Mouse (Mus musculus): Measurements from ENCODE around the gene Hrh3.

Hrh3 gene

DNA sequence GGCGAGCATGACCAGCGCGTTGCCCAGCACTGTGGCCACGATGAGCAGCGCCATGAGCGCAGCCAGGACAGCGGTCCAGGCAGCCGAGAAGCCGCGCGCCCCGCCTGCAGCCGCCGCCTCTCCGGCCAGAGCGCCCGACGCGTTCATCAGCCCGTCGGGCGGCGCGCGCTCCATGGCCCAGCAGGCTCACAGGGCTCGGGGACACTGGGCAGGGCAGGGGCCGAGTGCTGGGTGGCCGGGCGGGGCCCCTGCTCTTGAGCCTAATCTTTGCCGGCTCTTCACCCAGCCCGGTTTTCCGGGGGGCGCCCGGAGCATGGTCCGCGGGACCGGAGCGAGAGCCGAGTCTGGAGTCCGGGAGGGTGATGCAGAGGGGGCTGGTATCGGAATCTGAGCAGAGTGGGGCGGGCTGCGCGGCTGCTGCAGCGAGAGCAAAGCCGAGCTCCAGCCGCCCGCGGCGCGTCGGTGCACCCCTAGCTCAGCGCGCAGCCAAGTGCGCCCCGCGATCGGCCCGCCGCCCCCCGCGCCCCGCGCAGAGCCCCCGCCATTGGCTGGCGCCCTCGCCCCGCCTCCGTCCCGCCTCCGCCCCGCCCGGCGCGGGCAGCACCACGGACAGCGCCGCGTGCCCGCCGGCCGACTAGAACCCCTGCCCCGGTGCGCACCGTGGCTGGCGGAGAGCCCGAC is at the start of gene Hrh3:
Hrh3 (minus strand) TSS at position 511 of the 681 bp plus-strand sequence.
- DNase-seq (ENCODE audit: low spot score in 2 of 2), result peak; percentile 66 to 86

DNA sequence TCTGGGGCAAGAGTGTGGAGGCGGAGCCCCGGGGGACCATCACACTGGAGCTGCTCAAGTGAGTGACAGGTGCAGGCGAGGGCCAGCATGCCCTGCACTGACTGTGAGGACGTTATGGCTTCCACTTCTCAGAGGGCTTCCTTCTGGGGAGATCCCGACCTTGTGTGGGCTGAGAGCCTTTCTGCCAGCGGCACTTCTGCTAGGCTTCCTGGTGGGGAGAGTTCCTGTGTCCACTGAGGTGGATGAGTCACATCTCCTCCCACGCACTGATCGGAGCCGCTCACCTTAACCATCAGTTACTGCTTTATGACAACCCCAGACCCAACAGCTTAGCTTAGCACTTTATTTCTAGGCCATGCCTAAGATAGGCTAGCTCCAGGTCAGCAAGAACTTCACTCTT is 44.3 kb upstream of the Hrh3 start:
- no peak for DNase-seq (ENCODE audit: low spot score in 2 of 2)

DNA sequence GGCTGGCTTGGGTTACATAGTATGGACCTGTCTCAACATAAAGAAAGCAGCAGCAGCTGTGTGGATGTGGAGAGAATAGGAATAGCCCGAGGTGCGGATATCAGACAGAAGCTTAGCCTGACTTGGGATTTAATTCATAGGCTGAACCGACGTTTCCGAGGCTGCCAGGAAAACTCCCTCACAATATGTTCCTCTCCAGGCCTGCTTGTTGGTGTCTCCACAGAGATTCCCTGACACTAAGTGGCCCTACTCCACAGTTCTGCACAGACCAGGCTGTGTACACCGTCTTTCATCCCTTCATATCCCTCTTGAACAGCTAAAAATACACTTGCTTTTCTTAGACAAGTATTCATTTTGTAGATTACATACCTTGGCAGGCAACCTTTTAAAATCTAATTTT is 43.1 kb upstream of the Hrh3 start:
- no peak for DNase-seq (ENCODE audit: low spot score in 2 of 2)

DNA sequence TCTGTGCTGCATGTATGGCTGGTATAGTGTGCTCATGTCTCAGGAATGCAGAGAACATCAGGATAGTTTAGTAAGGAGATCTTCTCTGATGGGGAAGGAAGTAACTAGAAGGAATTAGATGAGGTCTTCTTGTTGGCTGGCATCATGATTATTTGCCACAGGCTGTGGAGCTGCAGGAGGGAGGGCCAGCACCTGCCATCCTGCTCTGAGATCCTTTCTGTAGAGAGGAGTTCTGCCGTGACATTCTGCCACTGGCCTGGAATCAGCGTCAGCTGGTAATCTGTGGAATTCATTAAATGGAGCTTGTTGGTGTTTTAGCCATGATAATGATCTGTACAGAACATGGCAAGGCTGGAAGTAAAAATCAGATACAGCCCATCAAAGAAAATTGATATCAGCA is 41.8 kb upstream of the Hrh3 start:
- DNase-seq (ENCODE audit: low spot score in 2 of 2), result no peak

DNA sequence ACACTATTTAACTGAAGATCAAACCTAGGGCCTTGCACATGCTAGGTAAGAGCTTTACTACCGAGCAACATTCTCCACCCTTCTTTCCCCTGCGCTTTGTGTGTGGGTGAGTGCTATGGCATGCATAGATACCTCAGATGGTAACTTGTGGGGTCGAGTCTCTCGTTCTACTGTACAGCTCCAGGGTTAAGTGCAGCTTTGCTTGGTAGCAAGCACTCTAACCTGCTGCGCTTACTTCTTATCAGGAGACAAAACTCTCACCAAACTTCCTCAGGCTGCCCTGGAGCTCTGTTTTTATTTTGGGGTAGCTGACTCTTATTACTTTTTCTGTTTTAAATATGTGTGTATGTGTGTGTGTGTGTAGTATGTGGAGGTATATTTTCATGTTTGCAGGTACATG is 31.1 kb upstream of the Hrh3 start:
- DNase-seq (ENCODE audit: low spot score in 2 of 2), result no peak

DNA sequence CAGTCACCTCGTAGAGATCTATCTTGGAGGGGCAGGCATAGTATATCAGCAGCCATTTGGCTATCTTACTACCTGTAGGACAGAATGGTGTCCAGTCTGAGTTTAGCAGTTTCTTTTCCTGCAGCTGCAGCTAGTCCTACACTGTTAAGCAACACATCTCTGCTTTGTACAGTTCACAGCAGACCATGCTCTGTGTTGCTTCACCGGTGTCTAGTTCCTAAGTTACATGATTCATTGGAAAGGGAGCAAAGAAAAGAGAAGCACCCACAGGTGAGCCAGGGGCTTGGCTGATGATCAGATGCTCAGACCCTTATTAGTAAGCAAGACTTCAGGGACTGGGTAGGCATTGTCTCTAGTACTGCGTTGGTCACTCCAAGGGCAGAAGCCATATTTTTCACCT is 29.6 kb upstream of the Hrh3 start:
- no peak for DNase-seq (ENCODE audit: low spot score in 2 of 2)

DNA sequence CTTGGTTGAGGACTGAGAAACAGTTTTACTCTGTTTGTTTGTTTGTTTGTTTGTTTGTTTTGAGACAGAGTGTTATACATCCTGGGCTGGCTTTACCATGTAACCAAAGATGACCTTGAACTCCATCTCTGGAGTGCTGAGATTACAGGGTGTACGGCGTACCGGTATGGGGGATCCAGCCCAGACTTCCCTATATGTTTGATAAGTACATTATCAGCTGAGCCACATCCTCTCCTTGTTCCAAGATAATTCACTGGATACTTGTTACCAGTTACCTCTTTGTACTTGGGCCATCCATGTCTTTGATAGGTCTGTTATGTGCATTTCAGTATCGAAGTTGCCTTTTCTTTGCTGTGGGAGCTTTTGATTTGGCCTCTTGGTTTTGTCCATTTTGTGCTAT is 28.9 kb upstream of the Hrh3 start:
- DNase-seq (ENCODE audit: low spot score in 2 of 2), result no peak

DNA sequence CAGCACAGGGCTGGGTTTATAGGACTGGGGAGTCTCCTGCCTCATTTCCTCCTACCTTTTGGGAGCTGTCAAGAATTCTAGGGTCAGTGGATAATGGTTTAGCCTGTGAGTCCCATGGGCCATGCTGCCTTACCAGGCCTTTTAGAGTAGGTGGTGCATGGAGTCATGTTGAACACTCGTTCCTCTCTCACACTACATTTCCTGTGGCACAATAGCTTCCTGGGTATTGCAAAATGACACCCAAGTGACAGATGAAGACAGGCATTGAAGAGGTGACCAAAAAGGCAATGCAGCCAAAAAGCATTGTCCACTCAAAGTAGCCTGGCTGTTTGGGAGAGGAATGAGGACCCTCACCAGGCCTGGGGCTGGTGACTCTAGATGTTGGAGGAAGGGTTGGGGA is 23.4 kb upstream of the Hrh3 start:
- DNase-seq (ENCODE audit: low spot score in 2 of 2), result no peak

DNA sequence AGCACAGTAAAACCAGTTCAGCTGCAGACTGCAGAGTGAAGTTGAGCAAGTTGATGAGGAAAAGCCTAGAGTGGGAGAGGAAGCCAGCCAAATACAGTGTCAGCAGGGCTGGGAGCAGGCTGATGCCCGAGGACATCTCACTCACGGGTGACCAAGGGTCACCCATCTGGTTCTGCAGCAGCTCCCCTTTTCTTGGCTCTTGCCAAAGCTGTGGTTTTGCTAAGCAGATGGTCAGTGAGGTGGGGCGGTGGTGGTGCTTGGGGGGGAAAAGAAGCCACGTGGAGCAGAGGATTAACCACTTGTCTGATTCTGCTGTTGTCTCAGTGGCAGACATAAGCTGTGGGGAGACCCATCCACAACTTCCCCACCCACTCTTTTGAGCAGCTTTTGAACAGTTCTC is 21.9 kb upstream of the Hrh3 start:
- DNase-seq (ENCODE audit: low spot score in 2 of 2), result peak in 1 of 2 experiments; percentile 42

DNA sequence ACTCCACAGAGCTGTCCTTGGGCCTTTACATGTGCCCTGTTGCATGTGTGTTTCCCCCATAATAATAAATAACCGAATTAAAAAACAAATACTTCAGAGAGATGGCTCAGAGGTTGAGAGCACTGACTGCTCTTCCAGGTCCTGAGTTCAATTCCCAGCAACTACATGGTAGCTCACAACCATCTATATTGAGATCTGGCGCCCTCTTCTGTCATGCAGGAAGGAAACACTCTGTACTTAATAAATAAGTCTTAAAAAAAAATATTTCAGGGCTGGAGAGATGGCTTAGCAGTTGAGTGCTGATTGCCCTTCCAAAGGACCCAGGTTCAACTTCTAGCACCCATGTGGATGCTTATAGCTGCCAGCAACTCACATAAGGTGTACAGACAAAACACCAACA is 19.9 kb upstream of the Hrh3 start:
- DNase-seq (ENCODE audit: low spot score in 2 of 2), result no peak

DNA sequence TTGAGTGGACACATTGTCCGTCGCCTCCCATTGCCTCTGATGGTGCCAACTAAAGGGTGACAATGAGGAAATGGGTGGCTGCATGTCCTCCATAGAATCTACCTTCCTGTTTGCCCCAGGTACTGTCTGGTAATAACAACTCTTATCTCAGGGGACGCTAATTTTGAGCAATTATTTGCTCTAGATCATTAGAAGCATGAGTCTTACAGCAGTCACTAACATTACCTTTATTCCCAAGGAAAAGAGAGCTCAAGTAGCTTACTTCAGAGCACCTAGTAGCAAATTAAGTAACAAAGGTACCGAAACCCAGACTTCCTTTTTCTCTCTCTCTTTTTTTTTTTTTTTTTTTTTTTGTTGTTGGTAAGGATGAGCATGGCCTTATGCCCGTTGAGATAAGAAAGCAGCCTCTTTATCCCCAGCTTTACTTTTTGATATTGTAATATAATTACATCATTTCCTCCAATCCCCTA is 16.0 kb upstream of the Hrh3 start:
- no peak for DNase-seq (ENCODE audit: low spot score in 2 of 2)

DNA sequence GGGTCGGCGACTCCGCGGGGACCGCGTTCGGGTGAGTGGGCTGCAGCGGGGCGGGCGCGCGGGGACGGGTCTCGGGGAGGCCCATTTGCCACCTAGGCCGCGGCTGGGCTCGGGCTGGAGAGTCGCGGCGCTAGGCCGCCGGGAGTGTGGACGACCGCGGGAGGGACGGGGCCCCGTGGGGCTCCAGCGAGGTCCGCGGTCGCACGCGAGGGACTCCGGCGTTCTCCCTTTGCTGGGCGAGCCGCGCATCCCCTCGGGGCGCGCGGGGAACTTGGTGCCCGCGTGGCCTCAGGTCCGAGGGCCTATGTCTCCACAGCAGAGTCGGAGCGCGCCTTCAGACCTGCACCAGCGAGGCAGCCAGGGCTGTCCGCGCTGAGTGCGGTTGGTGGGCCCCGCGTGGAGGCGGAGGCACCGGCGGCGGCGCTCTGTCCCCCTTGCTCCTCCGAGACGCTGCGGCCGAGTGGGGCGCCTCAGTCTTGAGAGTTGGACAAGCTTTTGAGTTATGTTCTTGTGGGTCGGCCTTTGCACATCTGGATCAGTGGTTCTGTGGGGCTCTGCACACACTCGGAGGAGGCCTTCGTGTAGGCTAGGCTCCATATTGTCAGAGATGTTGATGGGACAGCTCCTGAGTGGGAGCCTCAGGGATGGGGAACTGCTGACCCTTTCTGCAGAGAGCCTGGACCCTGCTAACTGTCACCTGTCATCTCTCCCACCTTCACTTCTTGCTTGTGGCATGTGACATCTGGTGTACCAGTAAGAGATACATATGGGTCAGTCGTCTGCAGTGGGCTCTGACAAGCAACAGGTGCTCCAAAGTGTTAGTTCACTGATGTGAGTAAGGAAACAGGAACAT is 15.4 kb upstream of the Hrh3 start:
- no peak for DNase-seq (ENCODE audit: low spot score in 2 of 2)

DNA sequence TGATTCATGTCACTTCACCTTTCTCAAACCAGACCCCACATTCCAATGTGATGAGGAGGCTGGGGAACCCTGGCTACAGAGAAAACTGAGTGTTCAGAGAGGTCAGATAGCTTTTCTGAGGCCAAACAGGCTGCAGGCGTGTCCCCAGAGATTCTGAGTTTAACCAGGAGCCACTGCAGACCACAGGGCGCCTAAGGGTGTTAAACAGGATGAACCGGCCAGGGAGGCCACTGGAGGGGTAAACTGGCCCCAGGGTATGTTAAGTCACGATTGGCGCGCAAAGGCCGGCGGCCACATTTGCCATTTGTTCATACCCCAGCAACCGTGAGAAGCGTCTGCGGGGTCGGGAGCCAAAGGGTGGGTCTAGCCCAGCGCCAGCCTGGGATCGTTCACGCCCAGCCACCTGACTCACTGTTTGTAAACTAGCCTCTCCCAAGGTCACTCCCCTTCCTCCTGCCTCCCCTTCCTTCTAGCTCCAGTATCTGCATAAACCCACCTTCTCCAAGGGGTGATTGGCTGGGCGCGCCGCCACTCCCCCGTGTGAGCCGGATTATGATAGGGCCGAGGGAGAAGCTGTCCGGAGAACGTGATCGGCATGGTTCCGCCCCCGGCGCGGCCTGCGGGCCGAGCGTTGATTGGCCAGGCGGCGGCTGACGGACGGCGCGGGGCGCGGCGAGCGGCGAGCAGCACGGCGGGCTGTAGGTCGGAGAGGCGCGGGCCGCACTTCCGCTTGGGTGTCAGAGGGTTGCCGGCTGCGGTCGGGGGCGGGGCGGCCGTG is 14.6 kb upstream of the Hrh3 start, which contains the start of gene Osbpl2:
Osbpl2 (plus strand) TSS at position 646 of the 778 bp plus-strand sequence.
- peak; percentile 99 to 100 for DNase-seq (ENCODE audit: low spot score in 2 of 2)

DNA sequence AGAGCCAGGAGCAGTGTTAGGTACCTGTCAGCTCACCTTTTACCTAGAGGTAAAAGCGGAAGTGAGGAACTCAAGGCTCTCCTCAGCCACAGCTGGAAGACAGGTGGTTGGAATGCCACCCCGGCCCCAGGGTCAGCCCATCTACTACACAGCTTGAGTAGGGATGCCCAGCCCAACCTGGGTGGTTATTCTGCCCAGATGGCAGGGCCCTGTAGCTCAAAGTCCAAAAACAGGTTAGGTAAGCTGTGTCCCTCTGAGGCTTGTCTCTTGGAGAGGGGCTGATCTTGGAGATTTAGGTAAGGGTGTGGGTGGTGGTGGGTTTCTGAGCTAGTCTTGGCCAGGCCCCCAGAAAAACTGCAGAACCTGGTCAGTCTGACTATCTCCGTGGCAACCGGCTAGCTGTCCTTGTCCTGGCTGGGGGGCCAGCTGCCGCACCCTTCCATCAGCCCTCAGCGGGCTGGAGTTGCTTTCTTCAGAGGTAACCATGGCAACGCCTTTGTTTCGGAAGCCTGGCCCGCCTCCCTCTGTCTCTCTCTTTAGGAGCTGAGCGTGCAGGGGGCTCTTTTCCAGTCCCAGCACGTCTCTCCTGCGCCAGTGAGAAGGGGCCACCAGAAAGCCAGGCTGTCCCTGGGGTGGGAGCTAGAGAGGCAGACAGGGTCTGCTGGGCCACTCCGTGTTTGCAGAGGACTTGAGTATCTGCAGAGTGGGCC is 13.4 kb upstream of the Hrh3 start:
- peak; percentile 15 to 31 for DNase-seq (ENCODE audit: low spot score in 2 of 2)

DNA sequence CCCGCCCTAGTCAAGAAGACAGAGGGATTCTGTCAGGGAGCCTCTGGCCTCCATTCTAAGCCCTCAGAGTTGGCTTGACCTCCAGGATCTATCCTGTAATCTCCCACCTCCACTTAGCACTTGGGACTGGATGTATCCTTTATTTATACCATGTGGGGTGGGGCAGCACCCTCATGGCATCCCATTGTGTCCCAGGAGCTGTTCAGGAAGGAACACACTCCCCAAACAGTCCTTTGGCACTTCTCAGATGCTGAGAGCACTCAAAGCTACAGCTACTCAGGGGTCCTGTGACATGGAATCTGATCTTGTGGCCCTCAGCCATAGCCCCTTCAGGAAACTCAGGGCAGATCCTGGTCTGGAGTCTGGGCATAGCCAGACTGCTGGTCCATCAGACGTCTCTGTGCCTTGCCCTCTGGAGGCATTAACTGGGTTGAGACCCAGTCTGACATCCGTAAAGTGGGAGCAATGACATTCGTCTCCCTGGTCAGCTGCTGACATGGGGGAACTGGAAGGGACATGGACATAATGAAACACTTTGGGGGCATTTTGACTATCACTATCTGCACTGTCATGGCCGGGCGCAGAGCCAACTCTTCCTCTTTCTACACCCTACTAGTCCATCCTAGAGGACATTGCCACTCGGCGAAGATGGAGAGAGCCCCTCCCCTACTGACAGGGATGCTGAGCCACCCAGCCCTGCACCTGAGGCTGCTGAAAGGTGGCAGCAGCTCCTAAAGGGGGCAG is 12.6 kb upstream of the Hrh3 start:
- DNase-seq (ENCODE audit: low spot score in 2 of 2), result no peak

DNA sequence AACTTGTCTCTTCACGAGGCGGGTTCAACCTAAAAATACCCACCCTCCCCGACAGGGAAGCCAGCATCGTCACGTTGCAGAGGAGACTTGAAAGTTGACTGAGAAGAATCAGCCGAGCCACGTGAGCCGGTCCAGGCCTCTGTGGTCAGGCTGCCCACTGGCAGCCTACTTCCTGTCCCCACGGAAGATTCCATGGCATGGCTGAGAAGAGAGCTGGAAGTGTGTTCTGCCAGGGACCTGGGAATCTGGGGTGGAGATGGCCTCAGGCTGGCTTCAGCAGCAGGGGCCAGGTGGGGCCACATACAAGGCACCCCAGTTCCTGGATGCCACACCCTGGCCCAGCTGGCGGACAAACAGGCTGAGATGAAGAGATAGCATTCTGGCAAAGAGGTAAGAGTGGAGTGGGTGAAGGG is 11.8 kb upstream of the Hrh3 start:
- peak; percentile 52 to 76 for DNase-seq (ENCODE audit: low spot score in 2 of 2)

DNA sequence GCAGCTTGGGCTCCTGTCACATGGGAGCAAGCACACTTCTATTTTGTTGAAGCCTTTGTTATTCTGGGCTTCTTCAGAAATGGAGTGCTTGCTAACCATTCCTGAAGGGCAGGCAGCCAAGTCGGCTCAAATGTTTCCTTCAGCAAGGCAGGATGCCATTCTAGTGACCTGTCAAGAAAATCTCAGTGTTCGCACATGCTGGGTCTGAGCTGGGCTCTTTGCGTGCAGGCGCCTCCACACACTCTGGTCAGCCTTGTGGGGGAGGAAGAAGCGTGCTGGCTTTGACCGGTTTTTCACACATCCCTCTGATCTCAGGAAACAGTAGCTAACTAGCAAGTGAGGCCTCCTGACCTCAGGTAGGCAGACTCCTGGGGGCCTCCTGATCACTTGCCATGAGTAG is 11.0 kb upstream of the Hrh3 start:
- DNase-seq (ENCODE audit: low spot score in 2 of 2), result peak; percentile 56 to 78

DNA sequence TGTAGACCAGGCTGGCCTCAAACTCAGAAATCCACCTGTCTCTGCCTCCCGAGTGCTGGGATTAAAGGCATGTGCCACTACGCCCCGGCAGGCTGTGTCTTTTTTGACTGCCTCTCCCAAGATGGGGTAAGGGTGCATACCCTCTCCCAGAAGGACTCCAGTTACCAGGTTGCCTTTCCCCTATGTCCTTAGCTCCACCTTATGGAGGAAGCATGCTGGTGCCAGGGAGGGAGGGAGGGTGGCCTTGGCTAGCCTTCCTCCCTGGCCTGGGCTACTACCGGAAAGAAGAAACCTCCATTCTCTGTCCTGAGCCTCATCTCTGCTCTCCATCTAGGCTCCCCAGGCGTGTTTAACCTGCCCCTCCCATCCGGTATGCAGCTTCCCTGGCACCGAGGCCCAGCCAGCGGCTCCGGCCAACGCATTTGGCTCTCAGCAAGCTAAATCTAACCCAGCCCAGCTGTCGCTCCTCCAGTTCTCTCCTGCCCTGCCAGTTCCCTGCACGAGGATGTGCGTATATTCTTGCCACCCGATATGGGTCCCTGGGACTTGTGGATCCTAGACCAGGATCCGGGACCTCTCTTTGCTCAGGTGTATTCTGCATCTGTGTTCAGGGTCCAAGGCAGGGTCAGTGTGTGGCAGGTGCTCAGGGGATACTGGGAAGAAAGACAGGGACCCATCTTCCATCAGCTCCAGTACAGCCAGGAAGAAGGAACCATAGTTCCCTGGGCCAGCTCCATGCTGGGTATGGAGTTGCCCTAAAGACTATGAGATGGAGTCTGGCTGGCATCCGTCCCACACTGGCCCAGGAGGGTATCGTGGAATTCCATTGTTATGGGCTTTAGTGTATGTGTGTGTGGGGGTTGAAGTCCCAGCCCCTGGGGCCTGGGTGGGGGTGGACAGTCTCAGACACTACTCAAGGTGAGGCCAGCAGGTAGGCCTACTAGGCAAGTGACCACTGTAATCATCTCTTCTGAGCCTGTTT is 9.9 kb upstream of the Hrh3 start:
- peak; percentile 50 to 71 for DNase-seq (ENCODE audit: low spot score in 2 of 2)

DNA sequence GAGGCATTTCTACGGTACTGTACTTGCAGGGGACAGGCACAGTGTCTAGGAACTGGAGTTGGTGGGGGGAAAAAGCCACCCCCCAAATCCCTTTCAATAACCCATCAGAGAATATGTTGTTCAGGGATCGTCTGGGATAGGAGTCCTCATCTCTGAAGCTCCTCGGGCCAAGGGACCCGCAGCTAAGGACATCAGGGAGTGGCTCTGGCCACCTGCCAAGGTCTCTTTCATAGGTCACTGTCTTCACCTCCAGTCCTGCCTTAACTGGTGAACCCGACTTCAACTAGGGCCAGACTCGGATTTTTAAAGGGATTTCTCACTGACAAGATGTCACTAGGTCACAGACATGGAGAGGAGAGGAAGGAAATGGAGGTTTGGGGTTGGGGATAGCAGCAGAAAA is 4.0 kb upstream of the Hrh3 start:
- DNase-seq (ENCODE audit: low spot score in 2 of 2), result no peak

DNA sequence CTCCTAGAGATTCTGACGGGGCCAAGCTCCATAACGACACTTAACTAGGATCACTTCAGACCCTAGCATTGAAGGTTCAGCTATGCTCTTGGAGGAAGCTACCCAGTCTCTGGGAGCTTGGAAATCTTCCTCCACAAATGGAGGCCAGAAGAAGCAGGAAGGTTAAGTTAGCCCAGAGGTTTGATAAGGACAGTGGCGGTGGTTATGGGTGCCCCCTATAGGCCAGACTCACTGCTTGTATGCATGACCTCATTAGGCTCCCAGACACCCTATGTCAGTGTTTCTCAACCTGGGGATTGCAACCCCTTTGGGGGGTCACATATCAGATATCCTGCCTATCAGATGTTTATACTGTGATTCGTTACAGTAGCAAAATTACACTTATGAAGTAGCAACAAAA is 2.8 kb upstream of the Hrh3 start:
- no peak for DNase-seq (ENCODE audit: low spot score in 2 of 2)

Measured in urinary bladder, adult 18-20 months (tissue).